Mouse (Mus musculus) lung, postnatal 0 days (tissue): ENCODE measurements at regions not wholly inside any gene's neighbourhood (a gene's known extent, or its start where the extent isn't known, plus 50 kb on each side); places are given as distances from the start of the nearest gene placed in this dataset.

Source experiments
- ATAC-seq: fragments of 200-750 bp; cut with Nextera tagmentation; 2 replicates; pipeline ENCODE4 v1.8.0; 2017; ENCODE audit warnings: moderate library complexity
- DNase-seq: peaks from one replicate; pipeline ENCODE4 v3.0.0-alpha.2; 2016; ENCODE audit warnings: low spot score
- H3K27ac ChIP-seq: fragments of 300-500 bp; sonication (generic); 2 replicates; pipeline ENCODE4 v1.5.1; 2014; ENCODE audit warnings: antibody characterized with exemption, mild to moderate bottlenecking, low read length, mixed read lengths
- H3K27me3 ChIP-seq: fragments of 300-500 bp; sonication (generic); replicated peaks from 2 replicates; pipeline ENCODE4 v1.6.1; 2014; ENCODE audit warnings: low read length, mixed read lengths; ENCODE audit not compliant: insufficient read depth
- H3K36me3 ChIP-seq: fragments of 300-500 bp; sonication (generic); 2 replicates; pipeline ENCODE4 v1.6.1; 2014; ENCODE audit warnings: low read length, mixed read lengths; ENCODE audit not compliant: insufficient read depth
- H3K4me1 ChIP-seq: fragments of 300-500 bp; sonication (generic); 2 replicates; pipeline ENCODE4 v1.6.1; 2014; ENCODE audit warnings: antibody characterized with exemption, low read depth, low read length, mixed read lengths; ENCODE audit not compliant: insufficient read depth
- H3K4me2 ChIP-seq: fragments of 300-500 bp; sonication (generic); replicated peaks from 2 replicates; pipeline ENCODE4 v1.6.1; 2014; ENCODE audit warnings: low read depth, mild to moderate bottlenecking, low read length, moderate library complexity, mixed read lengths
- H3K4me3 ChIP-seq: fragments of 300-500 bp; sonication (generic); 2 replicates; pipeline ENCODE4 v1.5.1; 2014; ENCODE audit warnings: low read depth, low read length
- H3K9ac ChIP-seq: fragments of 300-500 bp; sonication (generic); replicated peaks from 2 replicates; pipeline ENCODE4 v1.6.1; 2014; ENCODE audit warnings: low read depth, mild to moderate bottlenecking
- H3K9me3 ChIP-seq: fragments of 300-500 bp; sonication (generic); 2 replicates; pipeline ENCODE4 v1.6.1; 2016; ENCODE audit warnings: low read length, mixed read lengths
- CTCF ChIP-seq: IDR thresholded peaks from 2 replicates; pipeline ENCODE4 v1.5.1; 2016; ENCODE audit warnings: antibody characterized with exemption, mild to moderate bottlenecking
- EP300 ChIP-seq: IDR thresholded peaks from 2 replicates; pipeline ENCODE4 v1.6.1; 2016; ENCODE audit warnings: antibody characterized with exemption, mild to moderate bottlenecking, control low read depth
- WGBS: fragments of 180-500 bp; shearing (Covaris S2); extraction: QIAGEN DNeasy Blood & Tissue Kit; methylation state at CpG from one replicate; pipeline ENCODE4 v1.1.7; 2014; 5-methylcytosine and 5-hydroxymethylcytosine counted together

- ATAC-seq (no peak), DNase-seq (no peak)
- Histone ChIP-seq H3K4me2 (no peak overlapping the region), H3K27ac (no peak overlapping the region), H3K36me3 (no peaks in the 10 kb centered on the region), H3K4me1 (peaks cover 4% of the 10 kb centered on the region; the same call in 1 of the 2 replicates), H3K27me3 (no peaks in the 10 kb centered on the region), H3K9me3 (no peaks in the 10 kb centered on the region), H3K9ac (no peak overlapping the region), H3K4me3 (no peak overlapping the region)
- WGBS = 83% methylated on average over 10 of the region's 10 CpGs
- no peak for TF ChIP-seq EP300
- TF ChIP-seq CTCF = no peak
Observed at GRCm38 (mm10) chr13:54285968-54286367, 85.2 kb upstream of the Cplx2 start.

- WGBS = 83% methylated on average over 11 of the region's 11 CpGs
- ATAC-seq (no peak), DNase-seq (no peak)
- TF ChIP-seq EP300 = no peak
- TF ChIP-seq CTCF = no peak
- Histone ChIP-seq H3K36me3 (no peaks in the 10 kb centered on the region), H3K27ac (no peak overlapping the region), H3K4me2 (no peak overlapping the region), H3K4me3 (no peak overlapping the region), H3K9ac (no peak overlapping the region), H3K4me1 (peaks cover 4% of the 10 kb centered on the region; the same call in 1 of the 2 replicates), H3K27me3 (no peaks in the 10 kb centered on the region), H3K9me3 (no peaks in the 10 kb centered on the region)
Observed at GRCm38 (mm10) chr13:54286616-54287015, 84.5 kb upstream of the Cplx2 start.

DNA sequence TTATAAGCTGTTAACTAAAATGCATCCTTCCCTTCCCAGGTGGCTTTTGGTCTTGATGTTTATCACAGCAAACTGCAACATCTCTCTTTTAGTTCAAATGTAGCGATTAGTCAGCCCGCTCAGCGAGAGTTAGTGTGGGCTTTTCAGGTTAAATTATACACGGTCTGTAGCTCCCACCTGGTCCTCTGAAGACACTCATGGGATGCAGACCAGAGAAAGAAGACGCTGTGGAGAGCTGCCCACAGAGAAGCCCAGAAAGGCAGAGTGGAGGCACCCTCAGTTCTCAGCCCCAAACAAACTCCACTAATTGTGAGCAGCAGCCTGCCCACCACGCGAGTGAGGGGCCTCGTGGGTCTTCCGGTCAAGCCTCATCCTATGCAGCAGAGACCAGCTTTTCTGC is 81.1 kb upstream of the Cplx2 start:
- Histone ChIP-seq H3K27ac (no peak overlapping the region), H3K9me3 (no peaks in the 10 kb centered on the region), H3K4me3 (no peak overlapping the region), H3K36me3 (no peaks in the 10 kb centered on the region), H3K9ac (no peak overlapping the region), H3K4me2 (no peak overlapping the region), H3K27me3 (no peaks in the 10 kb centered on the region), H3K4me1 (no peaks in the 10 kb centered on the region)
- 88% methylated on average over 9 of the region's 9 CpGs for WGBS
- no peak for DNase-seq
- TF ChIP-seq CTCF (no peak), EP300 (no peak)
- ATAC-seq = no peak

- no peak overlapping the region for H3K27ac ChIP-seq
- 80% methylated on average over 6 of the region's 6 CpGs for WGBS
- DNase-seq = no peak
Observed at GRCm38 (mm10) chr13:54292394-54292793, 78.8 kb upstream of the Cplx2 start.

DNA sequence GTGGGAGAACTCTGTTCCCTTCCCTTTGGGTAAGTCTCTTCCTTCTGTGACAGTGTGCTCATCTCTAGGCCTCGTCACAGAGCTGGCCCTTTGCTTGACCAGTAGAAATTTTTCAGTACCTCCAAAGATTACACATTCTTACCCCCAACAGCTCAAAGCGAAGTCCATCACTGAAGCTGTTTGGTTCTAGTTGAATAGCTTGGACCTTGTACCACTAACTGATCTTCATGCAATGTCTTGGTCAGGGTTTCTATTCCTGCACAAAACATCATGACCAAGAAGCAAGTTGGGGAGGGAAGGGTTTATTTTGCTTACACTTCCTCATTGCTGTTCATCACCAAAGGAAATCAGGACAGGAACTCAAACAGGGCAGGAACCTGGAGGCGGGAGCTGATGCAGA is 78.1 kb upstream of the Cplx2 start:
- H3K9me3 ChIP-seq = no peaks in the 10 kb centered on the region

More at GRCm38 (mm10) chr13:54292394-54292793, 78.8 kb upstream of the Cplx2 start:
- H3K27me3 ChIP-seq = no peaks in the 10 kb centered on the region
- H3K4me3 ChIP-seq = no peak overlapping the region
- TF ChIP-seq CTCF (no peak), EP300 (no peak)
- H3K4me2 ChIP-seq = no peak overlapping the region
- ATAC-seq = no peak
- H3K36me3 ChIP-seq = no peaks in the 10 kb centered on the region
- no peaks in the 10 kb centered on the region for H3K9me3 ChIP-seq
- no peaks in the 10 kb centered on the region for H3K4me1 ChIP-seq
- no peak overlapping the region for H3K9ac ChIP-seq

GRCm38 (mm10) chr13:54295475-54296259 is 75.5 kb upstream of the Cplx2 start:
- Histone ChIP-seq H3K27ac (no peak overlapping the region), H3K4me1 (no peaks in the 10 kb centered on the region), H3K36me3 (no peaks in the 10 kb centered on the region), H3K9me3 (no peaks in the 10 kb centered on the region), H3K4me3 (no peak overlapping the region), H3K9ac (no peak overlapping the region), H3K27me3 (no peaks in the 10 kb centered on the region), H3K4me2 (no peak overlapping the region)
- ATAC-seq = no peak
- 70% methylated on average over 5 of the region's 5 CpGs for WGBS
- no peak for DNase-seq
- no peak for TF ChIP-seq EP300

More for the DNA sequence above, 78.1 kb upstream of the Cplx2 start:
- DNase-seq = no peak
- TF ChIP-seq EP300 (no peak), CTCF (no peak)
- H3K9ac ChIP-seq = no peak overlapping the region
- H3K27me3 ChIP-seq = no peaks in the 10 kb centered on the region
- no peak for ATAC-seq
- WGBS = 74% methylated on average over 3 of the region's 3 CpGs
- H3K4me2 ChIP-seq = no peak overlapping the region
- no peak overlapping the region for H3K4me3 ChIP-seq
- no peaks in the 10 kb centered on the region for H3K36me3 ChIP-seq
- H3K27ac ChIP-seq = no peak overlapping the region
- H3K4me1 ChIP-seq = no peaks in the 10 kb centered on the region

GRCm38 (mm10) chr13:54296260-54296555 is 74.9 kb upstream of the Cplx2 start:
- Histone ChIP-seq H3K36me3 (no peaks in the 10 kb centered on the region), H3K27ac (no peak overlapping the region), H3K4me2 (no peak overlapping the region), H3K9ac (no peak overlapping the region), H3K27me3 (no peaks in the 10 kb centered on the region), H3K9me3 (no peaks in the 10 kb centered on the region), H3K4me3 (no peak overlapping the region), H3K4me1 (no peaks in the 10 kb centered on the region)
- ATAC-seq = no peak
- WGBS = 31% methylated on average over 1 of the region's 1 CpGs
- TF ChIP-seq CTCF (no peak), EP300 (no peak)
- DNase-seq = no peak
